Comparison of ENCODE assay signal across 51 mouse cellular contexts in the genomic region with DNA sequence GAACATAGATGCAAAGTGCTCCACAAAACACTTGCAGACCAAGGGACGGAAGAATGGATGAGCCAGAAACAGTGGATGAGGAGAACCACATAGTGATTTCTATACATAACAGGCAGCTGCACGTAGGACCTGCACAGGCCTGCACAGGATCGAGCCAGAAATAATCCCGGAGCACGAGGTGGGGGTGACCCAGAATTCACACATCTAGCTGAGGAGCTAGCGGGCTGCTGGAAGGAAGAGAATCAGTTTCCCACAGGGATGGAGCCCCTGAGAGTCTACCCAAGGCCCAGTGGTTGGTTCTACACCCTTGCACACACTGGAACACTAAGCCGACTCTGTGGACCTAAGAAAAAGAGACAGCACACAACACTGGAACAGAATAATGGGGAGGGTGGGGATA. TPM values are rescaled to one million over a fixed set of nuclear protein-coding genes. Genes with fewer than 3 reads are reported as not detected.
"Had no signal": no experiment of that assay in that cellular context is flagged by ENCODE, and none has a peak within 500 bp of the region (broad histone marks: within the 10 kb centered on the region; RNA-seq: fewer than 3 reads in every experiment).

No protein-coding gene starts in this region.

- H3K9me3 ChIP-seq: heart, embryonic 10.5 days; heart, embryonic 12.5 days; heart, embryonic 13.5 days; heart, embryonic 15.5 days; hindbrain, embryonic 10.5 days; hindbrain, embryonic 12.5 days; hindbrain, embryonic 15.5 days; intestine, embryonic 15.5 days; kidney, embryonic 15.5 days had no signal

- H3K4me2 ChIP-seq: heart, embryonic 11.5 days; heart, embryonic 12.5 days; heart, embryonic 13.5 days; heart, embryonic 15.5 days; hindbrain, embryonic 12.5 days; hindbrain, embryonic 13.5 days; hindbrain, embryonic 14.5 days; hindbrain, embryonic 15.5 days; intestine, embryonic 15.5 days; kidney, embryonic 15.5 days had no signal

- H3K27me3 ChIP-seq: heart, embryonic 15.5 days; hindbrain, embryonic 12.5 days; hindbrain, embryonic 13.5 days; hindbrain, embryonic 15.5 days; intestine, embryonic 15.5 days; kidney, embryonic 15.5 days had no signal

- H3K36me3 ChIP-seq: heart, embryonic 10.5 days; heart, embryonic 12.5 days; heart, embryonic 13.5 days; heart, embryonic 15.5 days; hindbrain, embryonic 10.5 days; hindbrain, embryonic 12.5 days; hindbrain, embryonic 13.5 days; hindbrain, embryonic 15.5 days; intestine, embryonic 15.5 days; kidney, embryonic 15.5 days had no signal

- ATAC-seq: hindbrain, embryonic 16.5 days; hindbrain, postnatal 0 days; inflammation-experienced regulatory T-cells, adult 6 months; intestine, embryonic 15.5 days; intestine, postnatal 0 days had no signal

- H3K4me1 ChIP-seq: heart, embryonic 10.5 days; heart, embryonic 12.5 days; heart, embryonic 15.5 days; hindbrain, embryonic 10.5 days; hindbrain, embryonic 12.5 days; hindbrain, embryonic 13.5 days; hindbrain, embryonic 15.5 days; intestine, embryonic 15.5 days had no signal

- H3K27ac ChIP-seq: heart, embryonic 10.5 days; heart, embryonic 13.5 days; heart, embryonic 15.5 days; hindbrain, embryonic 10.5 days; hindbrain, embryonic 12.5 days; hindbrain, embryonic 13.5 days; hindbrain, embryonic 14.5 days; hindbrain, embryonic 15.5 days; hindbrain, postnatal 0 days; intestine, embryonic 15.5 days; kidney, embryonic 15.5 days; kidney, postnatal 0 days; layer of hippocampus, adult 2 months; left cerebral cortex, adult 2 months had no signal

- DNase-seq: heart, postnatal 10 days; heart, postnatal 14 days; heart, postnatal 36 days; heart, postnatal 4 days; kidney, adult 11 months; kidney, adult 18-20 months; kidney, adult 2 months; kidney, adult 8-10 months; kidney, adult 9 months; kidney, postnatal 10 days; kidney, postnatal 14 days; kidney, postnatal 25 days; kidney, postnatal 36 days; kidney, postnatal 4 days; layer of hippocampus, adult 9-11 months; layer of hippocampus, postnatal 36 days had no signal

- H3K9ac ChIP-seq: heart, embryonic 12.5 days; heart, embryonic 13.5 days; heart, embryonic 15.5 days; hindbrain, embryonic 12.5 days; hindbrain, embryonic 13.5 days; hindbrain, embryonic 14.5 days; hindbrain, embryonic 15.5 days; intestine, embryonic 15.5 days; kidney, embryonic 15.5 days had no signal

- H3K4me3 ChIP-seq: heart, embryonic 10.5 days; heart, embryonic 12.5 days; heart, embryonic 13.5 days; heart, embryonic 15.5 days; hindbrain, embryonic 10.5 days; hindbrain, embryonic 12.5 days; hindbrain, embryonic 13.5 days; hindbrain, embryonic 15.5 days; intestine, embryonic 15.5 days; kidney, embryonic 15.5 days; layer of hippocampus, adult 2 months; left cerebral cortex, adult 2 months had no signal

RNA-seq across cellular contexts. Expression of a gene that starts 18.5 kb away (rescaled TPM):
- total RNA-seq: heart, postnatal 10 days; heart, postnatal 14 days; heart, postnatal 25 days; heart, postnatal 36 days; heart, postnatal 4 days; hematopoietic stem cell, adult 5-6 weeks; hindbrain, postnatal 0 days; layer of hippocampus, adult 18-20 months; layer of hippocampus, adult 2 months; layer of hippocampus, adult 8-10 months; layer of hippocampus, postnatal 10 days; layer of hippocampus, postnatal 14 days; layer of hippocampus, postnatal 25 days; layer of hippocampus, postnatal 36 days; left cerebral cortex, adult 18-20 months; left cerebral cortex, adult 2 months; left cerebral cortex, adult 8-10 months had no signal
- polyA plus RNA-seq: heart, embryonic 10.5 days; heart, embryonic 11.5 days; heart, embryonic 12.5 days; heart, embryonic 13.5 days; heart, embryonic 14.5 days; heart, embryonic 15.5 days; heart, embryonic 16.5 days; heart, postnatal 0 days; hindbrain, embryonic 10.5 days; hindbrain, embryonic 11.5 days; hindbrain, embryonic 12.5 days; hindbrain, embryonic 13.5 days; hindbrain, postnatal 0 days; inflammation-experienced regulatory T-cells, adult 6 months; intestine, embryonic 15.5 days; intestine, postnatal 0 days; kidney, adult 2 months; kidney, embryonic 14.5 days; kidney, embryonic 15.5 days; kidney, embryonic 16.5 days; kidney, postnatal 0 days; large intestine, adult 2 months had no signal

RNA-seq across cellular contexts. Expression of a gene that starts 32.5 kb away (rescaled TPM):
- total RNA-seq: heart, postnatal 10 days; heart, postnatal 14 days; heart, postnatal 25 days; heart, postnatal 36 days; heart, postnatal 4 days; hematopoietic stem cell, adult 5-6 weeks; hindbrain, postnatal 0 days; layer of hippocampus, adult 18-20 months; layer of hippocampus, adult 2 months; layer of hippocampus, adult 8-10 months; layer of hippocampus, postnatal 10 days; layer of hippocampus, postnatal 14 days; layer of hippocampus, postnatal 25 days; layer of hippocampus, postnatal 36 days; left cerebral cortex, adult 18-20 months; left cerebral cortex, adult 2 months; left cerebral cortex, adult 8-10 months had no signal
- polyA plus RNA-seq: heart, embryonic 10.5 days; heart, embryonic 11.5 days; heart, embryonic 12.5 days; heart, embryonic 13.5 days; heart, embryonic 14.5 days; heart, embryonic 15.5 days; heart, embryonic 16.5 days; heart, postnatal 0 days; hindbrain, embryonic 10.5 days; hindbrain, embryonic 11.5 days; hindbrain, embryonic 12.5 days; hindbrain, embryonic 13.5 days; hindbrain, embryonic 14.5 days; hindbrain, embryonic 15.5 days; hindbrain, embryonic 16.5 days; hindbrain, postnatal 0 days; inflammation-experienced regulatory T-cells, adult 6 months; intestine, embryonic 15.5 days; intestine, postnatal 0 days; kidney, adult 2 months; kidney, embryonic 14.5 days; kidney, embryonic 15.5 days; kidney, embryonic 16.5 days; kidney, postnatal 0 days; large intestine, adult 2 months had no signal

RNA-seq across cellular contexts. Expression of a gene that starts 40.8 kb away (rescaled TPM):
- total RNA-seq: heart, postnatal 10 days; heart, postnatal 14 days; heart, postnatal 25 days; heart, postnatal 36 days; heart, postnatal 4 days; hematopoietic stem cell, adult 5-6 weeks; hindbrain, postnatal 0 days; layer of hippocampus, adult 18-20 months; layer of hippocampus, adult 2 months; layer of hippocampus, adult 8-10 months; layer of hippocampus, postnatal 10 days; layer of hippocampus, postnatal 14 days; layer of hippocampus, postnatal 25 days; layer of hippocampus, postnatal 36 days; left cerebral cortex, adult 18-20 months; left cerebral cortex, adult 2 months; left cerebral cortex, adult 8-10 months had no signal
- polyA plus RNA-seq: heart, embryonic 11.5 days; heart, embryonic 13.5 days; heart, embryonic 14.5 days; heart, embryonic 15.5 days; heart, embryonic 16.5 days; heart, postnatal 0 days; hindbrain, embryonic 10.5 days; hindbrain, embryonic 11.5 days; hindbrain, embryonic 12.5 days; hindbrain, embryonic 13.5 days; hindbrain, embryonic 14.5 days; hindbrain, embryonic 15.5 days; hindbrain, postnatal 0 days; inflammation-experienced regulatory T-cells, adult 6 months; intestine, embryonic 15.5 days; intestine, postnatal 0 days; kidney, adult 2 months; kidney, embryonic 14.5 days; kidney, embryonic 15.5 days; kidney, embryonic 16.5 days; kidney, postnatal 0 days; large intestine, adult 2 months had no signal
